Mouse (Mus musculus): ENCODE results near the gene Ifit2.
"Not testable (repeated sequence)": the region's sequence is repeated elsewhere in the genome, so short reads cannot be mapped to it uniquely, and the experiment has no call there.

The Ifit2 gene

DNA sequence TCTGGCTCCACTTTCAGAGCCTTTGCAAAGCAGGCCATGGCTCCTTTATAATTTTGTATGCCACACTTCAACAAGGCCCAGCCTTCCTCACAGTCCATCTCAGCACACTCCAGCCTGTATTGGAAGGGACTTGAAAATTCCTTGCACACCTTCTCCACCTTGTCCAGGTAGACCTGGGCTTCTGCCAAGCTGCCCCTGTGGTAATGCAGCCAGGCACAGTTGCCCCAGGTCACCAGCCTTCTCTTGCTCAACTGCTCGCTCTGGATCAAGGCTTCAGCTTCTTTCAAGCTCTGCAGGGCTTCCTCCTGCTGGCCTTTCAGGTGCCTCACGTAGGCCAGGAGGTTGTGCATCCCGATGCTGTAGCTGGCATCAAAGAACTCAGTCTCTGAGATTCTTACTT lies 44.0 kb downstream of the Ifit2 start:
- not testable (repeated sequence) for DNase-seq (ENCODE audit: low spot score in 2 of 2)

DNA sequence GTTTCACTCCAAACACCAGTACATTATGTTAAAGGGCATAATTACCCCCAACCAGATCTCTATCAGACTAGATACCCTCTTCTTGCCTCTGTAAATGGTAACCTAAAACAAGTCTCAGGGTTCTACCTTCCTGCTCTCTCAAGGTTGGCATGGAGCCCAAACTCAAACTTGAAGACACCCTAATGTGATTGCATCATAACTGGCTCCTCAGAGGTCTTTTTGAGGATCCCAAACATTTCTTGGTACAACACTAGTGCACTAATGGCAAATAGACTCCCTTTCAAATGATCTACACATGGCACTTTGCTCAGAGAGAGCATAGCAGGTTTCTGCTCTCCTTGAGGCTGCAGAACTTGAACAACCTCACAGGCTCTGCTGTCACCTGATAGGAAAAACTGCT lies 46.3 kb downstream of the Ifit2 start:
- DNase-seq (ENCODE audit: low spot score in 2 of 2) = no peak

DNA sequence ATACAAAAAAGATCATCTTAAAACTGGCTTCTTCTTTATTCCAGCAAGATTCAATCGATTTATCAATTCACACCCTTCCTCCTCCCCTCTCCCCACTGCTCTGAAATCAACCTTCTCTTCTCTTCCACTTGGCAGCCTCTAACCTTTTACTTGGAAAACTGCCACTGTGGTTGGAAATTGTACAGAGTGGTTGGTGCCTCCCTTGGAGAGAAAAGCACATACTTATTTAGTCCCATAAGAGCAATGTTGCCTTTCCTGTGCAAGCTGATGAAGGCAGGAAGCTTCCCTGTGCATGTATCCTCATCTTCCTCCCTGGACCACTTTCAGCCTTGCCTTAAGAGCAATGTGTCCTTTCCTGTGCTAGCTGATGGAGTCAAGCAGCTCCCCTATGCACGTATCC lies 47.8 kb downstream of the Ifit2 start:
- DNase-seq (ENCODE audit: low spot score in 2 of 2) = peak; percentile 13 to 27

DNA sequence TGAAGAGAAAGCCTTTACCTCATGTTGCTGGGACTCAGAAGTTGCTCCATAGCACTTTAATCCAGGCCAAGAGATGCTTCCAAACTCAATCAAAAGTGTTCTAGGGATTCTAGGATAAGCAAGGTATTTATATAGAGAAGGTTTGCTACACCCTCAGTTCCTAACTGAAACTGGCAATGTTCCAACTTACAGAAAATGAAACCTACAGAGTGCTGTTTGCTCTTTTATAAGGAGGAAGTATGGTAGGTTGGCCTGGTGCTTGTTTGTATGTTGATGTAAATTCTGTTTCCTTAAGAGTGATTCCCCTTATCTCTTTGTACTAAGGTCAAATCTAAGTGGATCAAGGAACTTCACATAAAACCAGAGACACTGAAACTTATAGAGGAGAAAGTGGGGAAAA lies 48.8 kb downstream of the Ifit2 start:
- not testable (repeated sequence) for DNase-seq (ENCODE audit: low spot score in 2 of 2)

DNA sequence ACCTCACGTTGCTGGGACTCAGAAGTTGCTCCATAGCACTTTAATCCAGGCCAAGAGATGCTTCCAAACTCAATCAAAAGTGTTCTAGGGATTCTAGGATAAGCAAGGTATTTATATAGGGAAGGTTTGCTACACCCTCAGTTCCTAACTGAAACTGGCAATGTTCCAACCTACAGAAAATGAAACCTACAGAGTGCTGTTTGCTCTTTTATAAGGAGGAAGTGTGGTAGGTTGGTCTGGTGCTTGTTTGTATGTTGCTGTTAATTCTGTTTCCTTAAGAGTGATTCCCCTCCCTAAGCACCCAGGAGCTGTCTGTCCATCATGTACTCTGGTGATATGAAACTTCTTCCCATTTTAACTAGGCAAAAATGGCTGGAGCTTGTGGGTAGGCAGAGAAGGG lies 51.4 kb downstream of the Ifit2 start, which contains the start of gene Ifit1bl1:
TSS of gene Ifit1bl1 (minus strand) at position 69 of the 400 bp plus-strand sequence.
- DNase-seq (ENCODE audit: low spot score in 2 of 2) = not testable (repeated sequence)

DNA sequence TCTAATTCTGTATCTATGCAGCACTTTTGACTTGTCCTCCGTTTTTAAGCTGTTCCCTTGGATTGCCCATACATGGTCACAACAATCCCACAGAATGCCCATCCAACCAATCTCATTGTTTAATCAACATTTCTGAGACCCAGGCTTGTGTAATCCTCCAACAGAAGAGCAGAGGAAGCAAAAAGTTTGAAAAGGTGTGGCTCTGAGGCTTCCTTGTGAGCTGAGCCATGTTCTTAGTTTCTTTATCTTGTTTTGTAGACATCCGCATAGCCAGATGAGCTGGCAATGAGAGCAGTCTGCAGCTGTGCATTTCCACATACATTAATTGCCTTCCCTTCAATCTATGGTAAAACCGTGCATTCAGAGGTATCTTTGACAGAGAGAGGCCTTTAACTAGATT lies 55.0 kb downstream of the Ifit2 start:
- no peak for DNase-seq (ENCODE audit: low spot score in 2 of 2)

DNA sequence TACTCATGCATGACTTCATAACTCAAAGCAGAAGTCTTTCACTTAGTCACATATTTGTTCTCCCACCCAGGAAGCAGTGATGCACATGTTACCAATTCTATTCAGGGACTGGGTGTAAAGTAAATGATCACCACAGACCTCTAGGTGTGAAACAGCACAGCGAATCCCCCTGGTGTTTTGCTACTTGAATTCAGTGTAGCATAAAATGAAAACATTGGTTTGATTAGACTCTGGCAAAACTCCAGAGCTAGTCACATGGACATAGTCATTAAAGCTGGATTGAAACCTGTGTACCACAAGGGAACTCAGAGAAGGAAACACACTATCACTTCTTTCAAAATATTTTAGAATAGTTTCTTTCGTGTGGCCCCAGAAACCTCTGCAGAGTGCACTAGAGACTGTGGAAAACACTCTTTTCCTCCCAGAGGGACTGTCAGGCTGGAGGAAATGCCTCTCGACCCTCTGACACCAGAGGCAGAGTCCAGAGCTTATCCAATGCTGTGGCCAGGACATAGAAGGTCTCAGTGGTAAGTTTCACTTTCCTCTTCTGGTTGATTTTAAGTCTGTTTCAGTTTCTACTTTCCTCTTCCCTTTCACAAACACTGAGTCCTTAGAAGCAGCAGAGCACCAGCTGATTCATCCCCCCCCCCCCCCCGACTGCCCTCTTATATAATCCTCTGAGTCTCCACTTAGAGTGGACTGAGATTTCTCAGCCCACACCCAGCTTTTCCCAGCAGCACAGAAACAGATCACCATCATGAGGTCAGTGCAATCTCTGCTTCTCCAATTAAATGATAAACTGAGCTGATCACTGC lies 57.0 kb downstream of the Ifit2 start, which contains the start of gene Ifit3b:
TSS of gene Ifit3b (plus strand) at position 734 of the 815 bp plus-strand sequence.
- DNase-seq (ENCODE audit: low spot score in 2 of 2) = not testable (repeated sequence)

DNA sequence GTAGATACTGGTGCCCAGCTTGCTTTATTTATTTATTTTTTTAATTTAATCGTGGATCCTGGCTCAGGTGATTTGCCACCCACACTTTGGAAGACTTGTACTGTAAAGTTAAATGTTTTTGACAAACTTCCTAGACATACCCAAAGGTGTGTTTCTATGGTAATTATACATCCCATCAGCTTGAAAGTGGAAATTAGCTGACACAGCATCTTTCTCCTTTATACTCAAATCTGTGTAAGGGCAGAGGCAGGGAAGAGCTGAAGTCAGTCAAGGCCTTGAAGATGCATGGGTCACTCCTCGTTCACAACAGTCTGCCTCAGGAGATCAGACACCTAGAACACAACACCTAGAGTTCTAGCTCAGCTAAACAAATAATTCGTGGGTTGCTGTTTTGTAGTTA lies 59.6 kb downstream of the Ifit2 start:
- DNase-seq (ENCODE audit: low spot score in 2 of 2) = not testable (repeated sequence)

DNA sequence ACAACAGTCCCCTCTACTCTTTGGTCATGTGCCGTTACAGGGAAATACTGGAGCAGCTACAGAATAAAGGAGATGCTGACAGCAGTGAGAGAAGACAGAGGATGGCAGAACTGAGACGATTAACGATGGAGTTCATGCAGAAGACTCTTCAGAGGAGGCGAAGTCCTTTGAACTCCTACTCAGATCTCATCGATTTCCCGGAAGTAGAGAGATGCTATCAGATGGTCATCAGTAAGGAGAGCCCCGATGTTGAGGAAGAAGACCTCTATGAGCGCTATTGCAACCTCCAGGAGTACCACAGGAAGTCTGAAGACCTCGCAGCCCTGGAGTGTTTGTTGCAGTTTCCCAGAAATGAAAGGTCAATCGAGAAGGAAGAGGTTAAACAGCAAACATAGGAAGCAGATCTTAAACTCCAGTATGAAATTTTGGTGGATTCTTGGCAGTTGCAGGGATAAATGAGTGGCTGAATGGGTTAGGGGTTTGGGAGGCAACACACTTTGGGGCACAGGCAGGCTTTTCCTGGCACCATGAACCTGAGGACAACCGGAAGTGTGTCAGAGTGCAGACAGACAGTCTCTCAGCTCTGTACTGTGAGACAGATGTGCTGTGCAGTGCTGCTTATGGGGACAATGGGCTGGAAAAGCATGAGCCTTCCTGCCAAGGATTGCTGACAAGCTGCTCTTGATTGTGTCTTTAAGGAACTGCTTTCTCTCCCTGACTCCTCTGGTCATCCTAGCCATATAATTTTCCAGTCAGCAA lies 61.9 kb downstream of the Ifit2 start:
- not testable (repeated sequence) for DNase-seq (ENCODE audit: low spot score in 2 of 2)

DNA sequence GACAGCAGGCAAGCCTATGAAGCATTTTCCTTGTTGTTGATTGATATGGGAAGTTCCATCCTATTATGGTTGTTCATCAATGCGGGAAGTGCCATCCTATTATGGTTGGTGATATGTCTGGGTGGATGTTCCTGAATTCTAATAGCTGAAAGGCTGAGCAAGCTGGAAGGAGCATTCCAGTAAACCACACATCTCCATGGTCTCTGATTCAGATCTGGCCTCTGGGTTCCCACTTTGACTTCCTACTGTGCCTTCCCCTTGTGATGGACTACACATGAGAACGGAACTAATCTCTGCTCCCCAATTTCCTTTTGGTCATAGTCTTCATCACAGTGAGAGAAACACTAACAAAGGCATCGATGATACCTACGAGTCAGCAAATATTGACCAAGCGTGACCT lies 70.4 kb downstream of the Ifit2 start:
- DNase-seq (ENCODE audit: low spot score in 2 of 2) = no peak

DNA sequence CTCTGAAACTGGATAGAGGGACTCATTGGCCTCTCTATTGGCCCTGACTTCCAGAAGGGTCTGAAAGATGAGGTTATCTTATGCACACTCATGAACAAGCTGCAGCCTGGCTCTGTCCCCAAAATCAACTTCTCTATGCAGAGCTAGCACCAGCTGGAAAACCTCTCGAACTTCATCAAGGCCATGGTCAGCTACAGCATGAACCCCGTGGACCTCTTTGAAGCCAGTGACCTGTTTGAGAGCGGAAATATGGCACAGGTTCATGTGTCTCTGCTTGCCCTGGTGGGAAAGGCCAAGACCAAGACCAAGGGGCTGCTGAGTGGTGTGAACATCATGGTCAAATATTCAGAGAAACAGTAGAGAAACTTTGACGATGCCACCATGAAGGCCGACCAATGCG lies 73.3 kb downstream of the Ifit2 start:
- DNase-seq (ENCODE audit: low spot score in 2 of 2) = no peak

DNA sequence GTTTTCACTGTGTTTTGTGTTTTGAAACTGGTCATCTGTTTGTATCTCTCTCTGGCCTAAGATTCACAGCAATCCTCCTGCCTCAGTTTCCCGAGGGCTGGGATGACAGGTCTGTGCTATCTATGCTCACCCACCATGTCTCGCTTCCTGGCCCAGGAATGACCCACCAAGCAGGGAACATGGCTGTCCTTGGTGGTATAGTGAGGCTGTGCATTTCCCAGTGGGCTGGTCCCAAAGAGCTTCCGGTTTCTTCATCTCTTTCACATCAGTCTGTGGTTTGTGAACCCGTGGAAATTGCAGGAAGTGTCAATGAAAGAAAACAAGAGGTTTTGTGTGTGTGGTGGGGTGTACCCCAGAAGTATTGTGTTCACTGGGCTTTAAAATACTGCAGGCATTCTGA lies 74.2 kb downstream of the Ifit2 start:
- DNase-seq (ENCODE audit: low spot score in 2 of 2) = no peak

Data from frontal cortex, postnatal 10 days (tissue).